Mouse (Mus musculus) cerebellum, adult (tissue): ENCODE results near the gene Fut11.

Source experiments
- ATAC-seq: cut with Nextera tagmentation; 2 replicates; pipeline ENCODE4 v1.9.2; 2017; ENCODE audit warnings: mild to moderate bottlenecking, moderate library complexity, mixed read lengths; ENCODE audit not compliant: insufficient number of reproducible peaks, low FRiP score, low TSS enrichment

Gene Fut11

GRCm38 (mm10) chr14:20694884-20695760 lies at the start of gene Fut11:
Gene Fut11, plus strand, starts transcription at chr14:20694968.
- peak; percentile 81 for ATAC-seq

GRCm38 (mm10) chr14:20645547-20645946 lies 49.2 kb upstream of the Fut11 start:
- ATAC-seq: no peak

GRCm38 (mm10) chr14:20646381-20646780 lies 48.4 kb upstream of the Fut11 start:
- ATAC-seq: no peak

- no peak for ATAC-seq
Observed at GRCm38 (mm10) chr14:20651000-20651399, 43.8 kb upstream of the Fut11 start.

GRCm38 (mm10) chr14:20651722-20652256 lies 43.0 kb upstream of the Fut11 start:
- ATAC-seq: no peak

- ATAC-seq: no peak
Observed at GRCm38 (mm10) chr14:20654690-20655421, 39.9 kb upstream of the Fut11 start.

GRCm38 (mm10) chr14:20655731-20656130 lies 39.0 kb upstream of the Fut11 start:
- ATAC-seq: no peak

GRCm38 (mm10) chr14:20656361-20656760 lies 38.4 kb upstream of the Fut11 start, which contains the start of gene Myoz1:
Gene Myoz1, minus strand, starts transcription at chr14:20656540.
- ATAC-seq: no peak

GRCm38 (mm10) chr14:20658326-20658725 lies 36.4 kb upstream of the Fut11 start:
- ATAC-seq: no peak

- no peak for ATAC-seq
Observed at GRCm38 (mm10) chr14:20658902-20659301, 35.9 kb upstream of the Fut11 start.

GRCm38 (mm10) chr14:20659687-20660086 lies 35.1 kb upstream of the Fut11 start:
- no peak for ATAC-seq

GRCm38 (mm10) chr14:20660827-20661660 lies 33.7 kb upstream of the Fut11 start:
- peak; percentile 83 for ATAC-seq

GRCm38 (mm10) chr14:20661661-20662331 lies 33.0 kb upstream of the Fut11 start:
- ATAC-seq: peak; percentile 9; the same call in 1 of the 2 replicates

- ATAC-seq: no peak
Observed at GRCm38 (mm10) chr14:20662740-20663139, 32.0 kb upstream of the Fut11 start.

- ATAC-seq: no peak
Observed at GRCm38 (mm10) chr14:20663601-20664000, 31.2 kb upstream of the Fut11 start.

GRCm38 (mm10) chr14:20664436-20664835 lies 30.3 kb upstream of the Fut11 start:
- ATAC-seq: no peak

GRCm38 (mm10) chr14:20667469-20667868 lies 27.3 kb upstream of the Fut11 start:
- ATAC-seq: no peak

GRCm38 (mm10) chr14:20668154-20668810 lies 26.5 kb upstream of the Fut11 start, which contains the start of gene Synpo2l:
Gene Synpo2l, minus strand, starts transcription at chr14:20668354.
- ATAC-seq: no peak

- ATAC-seq: no peak
Observed at GRCm38 (mm10) chr14:20672990-20673389, 21.8 kb upstream of the Fut11 start.
